Mouse (Mus musculus) 416B (cell line): Measurements from ENCODE around the gene Fam160b1.

Experiments used
- DNase-seq: peaks from one replicate; pipeline ENCODE4 v3.0.0; 2011; ENCODE audit warnings: low read depth

Fam160b1 gene

GRCm38 (mm10) chr19:57423402-57423801 is 62.9 kb downstream of the Fam160b1 start:
- DNase-seq: no peak

GRCm38 (mm10) chr19:57425296-57425695 is 64.8 kb downstream of the Fam160b1 start:
- no peak for DNase-seq

- DNase-seq: no peak
These were observed 66.4 kb downstream of the Fam160b1 start for GRCm38 (mm10) chr19:57426841-57427240.

GRCm38 (mm10) chr19:57427756-57428438 is 67.4 kb downstream of the Fam160b1 start:
- DNase-seq: no peak

GRCm38 (mm10) chr19:57428641-57429040 is 68.2 kb downstream of the Fam160b1 start:
- no peak for DNase-seq

GRCm38 (mm10) chr19:57429926-57430325 is 69.4 kb downstream of the Fam160b1 start:
- no peak for DNase-seq

- no peak for DNase-seq
These were observed 71.0 kb downstream of the Fam160b1 start for GRCm38 (mm10) chr19:57431476-57431875.

GRCm38 (mm10) chr19:57434024-57434423 is 73.5 kb downstream of the Fam160b1 start:
- DNase-seq: no peak

GRCm38 (mm10) chr19:57436586-57437021 is 76.1 kb downstream of the Fam160b1 start:
- DNase-seq: peak; percentile 33

- no peak for DNase-seq
These were observed 76.6 kb downstream of the Fam160b1 start for GRCm38 (mm10) chr19:57437042-57437441.
